Mouse (Mus musculus): ENCODE measurements around the gene Abhd14b. TPM values are rescaled to one million over a fixed set of nuclear protein-coding genes. Genes with fewer than 3 reads are reported as not detected.

The Abhd14b gene
- total RNA-seq, 2 experiments from 2014 or later: 3.6 to 14.9 TPM

Other genes with a start within 250 kb of the Abhd14b start
- gene Ppm1m, start 247.7 kb upstream of the Abhd14b start, total RNA-seq (2014; fragmentation: Nextera tagmentation): 15.4 and 21.4 TPM in 2 replicates
- 3.5 and 6.8 TPM in 2 replicates for gene Ppm1m, start 247.7 kb upstream of the Abhd14b start, total RNA-seq (2017)
- gene Twf2, start 244.4 kb upstream of the Abhd14b start, total RNA-seq (2014; fragmentation: Nextera tagmentation): 11.4 and 15.5 TPM in 2 replicates
- gene Twf2, start 244.4 kb upstream of the Abhd14b start, total RNA-seq (2017): 13.7 and 19.8 TPM in 2 replicates
- gene Tlr9, start 224.9 kb upstream of the Abhd14b start, total RNA-seq (2014; fragmentation: Nextera tagmentation): not detected in 2 replicates
- not detected in 2 replicates for gene Tlr9, start 224.9 kb upstream of the Abhd14b start, total RNA-seq (2017)
- 29.5 and 45.9 TPM in 2 replicates for gene Alas1, start 198.8 kb upstream of the Abhd14b start, total RNA-seq (2014; fragmentation: Nextera tagmentation)
- gene Alas1, start 198.8 kb upstream of the Abhd14b start, total RNA-seq (2017): 21.7 and 27.7 TPM in 2 replicates
- gene Poc1a, start 166.4 kb upstream of the Abhd14b start, total RNA-seq (2014; fragmentation: Nextera tagmentation): 29.1 and 48.1 TPM in 2 replicates
- gene Poc1a, start 166.4 kb upstream of the Abhd14b start, total RNA-seq (2017): 28.1 and 40.0 TPM in 2 replicates
- 19.0 and 22.9 TPM in 2 replicates for gene Dusp7, start 78.8 kb upstream of the Abhd14b start, total RNA-seq (2014; fragmentation: Nextera tagmentation)
- gene Dusp7, start 78.8 kb upstream of the Abhd14b start, total RNA-seq (2017): 3.2 and 7.2 TPM in 2 replicates
- 3,119 and 3,478 TPM in 2 replicates for gene Rpl29, start 18.0 kb upstream of the Abhd14b start, total RNA-seq (2014; fragmentation: Nextera tagmentation)
- 1,796 and 2,125 TPM in 2 replicates for gene Rpl29, start 18.0 kb upstream of the Abhd14b start, total RNA-seq (2017)
- gene Acy1, start 9.1 kb upstream of the Abhd14b start, total RNA-seq (2014; fragmentation: Nextera tagmentation): 17.3 and 22.0 TPM in 2 replicates
- 20.9 and 22.4 TPM in 2 replicates for gene Acy1, start 9.1 kb upstream of the Abhd14b start, total RNA-seq (2017)
- gene Abhd14a, start 219 bp downstream of the Abhd14b start, total RNA-seq (2014; fragmentation: Nextera tagmentation): 40.5 and 56.0 TPM in 2 replicates
- gene Abhd14a, start 219 bp downstream of the Abhd14b start, total RNA-seq (2017): 18.6 and 31.0 TPM in 2 replicates
- gene Pcbp4, start 5.8 kb downstream of the Abhd14b start, total RNA-seq (2014; fragmentation: Nextera tagmentation): 0.40 and 6.6 TPM in 2 replicates
- 0.30 and 0.89 TPM in 2 replicates for gene Pcbp4, start 5.8 kb downstream of the Abhd14b start, total RNA-seq (2017)
- not detected in 2 replicates for gene Gpr62, start 18.5 kb downstream of the Abhd14b start, total RNA-seq (2014; fragmentation: Nextera tagmentation)
- gene Gpr62, start 18.5 kb downstream of the Abhd14b start, total RNA-seq (2017): not detected in 2 replicates
- gene Rrp9, start 28.5 kb downstream of the Abhd14b start, total RNA-seq (2014; fragmentation: Nextera tagmentation): 57.3 and 80.8 TPM in 2 replicates
- gene Rrp9, start 28.5 kb downstream of the Abhd14b start, total RNA-seq (2017): 80.0 and 82.4 TPM in 2 replicates
- 2.2 and 2.5 TPM in 2 replicates for gene Parp3, start 29.5 kb downstream of the Abhd14b start, total RNA-seq (2014; fragmentation: Nextera tagmentation)
- 2.0 and 4.2 TPM in 2 replicates for gene Parp3, start 29.5 kb downstream of the Abhd14b start, total RNA-seq (2017)
- not detected in 2 replicates for gene Iqcf1, start 52.5 kb downstream of the Abhd14b start, total RNA-seq (2014; fragmentation: Nextera tagmentation)
- gene Iqcf1, start 52.5 kb downstream of the Abhd14b start, total RNA-seq (2017): not detected in 2 replicates
- gene Iqcf5, start 67.1 kb downstream of the Abhd14b start, total RNA-seq (2014; fragmentation: Nextera tagmentation): not detected in 2 replicates
- gene Iqcf5, start 67.1 kb downstream of the Abhd14b start, total RNA-seq (2017): not detected in 2 replicates
- not detected in 2 replicates for gene Iqcf3, start 114.2 kb downstream of the Abhd14b start, total RNA-seq (2014; fragmentation: Nextera tagmentation)
- gene Iqcf3, start 114.2 kb downstream of the Abhd14b start, total RNA-seq (2017): not detected in 2 replicates
- gene Iqcf4, start 123.5 kb downstream of the Abhd14b start, total RNA-seq (2014; fragmentation: Nextera tagmentation): not detected in 2 replicates
- not detected in 2 replicates for gene Iqcf4, start 123.5 kb downstream of the Abhd14b start, total RNA-seq (2017)
- not detected in 2 replicates for gene Iqcf6, start 179.1 kb downstream of the Abhd14b start, total RNA-seq (2014; fragmentation: Nextera tagmentation)
- gene Iqcf6, start 179.1 kb downstream of the Abhd14b start, total RNA-seq (2017): not detected in 2 replicates
- not detected in 2 replicates for gene Grm2, start 208.6 kb downstream of the Abhd14b start, total RNA-seq (2014; fragmentation: Nextera tagmentation)
- gene Grm2, start 208.6 kb downstream of the Abhd14b start, total RNA-seq (2017): not detected in 2 replicates
- 23.8 and 28.7 TPM in 2 replicates for gene Tex264, start 238.5 kb downstream of the Abhd14b start, total RNA-seq (2014; fragmentation: Nextera tagmentation)
- gene Tex264, start 238.5 kb downstream of the Abhd14b start, total RNA-seq (2017): 20.9 and 24.1 TPM in 2 replicates